Mouse (Mus musculus) spleen, adult 2 months (tissue): ENCODE measurements around the gene Olfr1424. TPM values are rescaled to one million over a fixed set of nuclear protein-coding genes. Genes with fewer than 3 reads are reported as not detected.

Experiments used
- DNase-seq, 2 experiments: peaks; one replicate each; pipeline versions ENCODE4 v3.0.0 to v3.0.0-alpha.2; 2012 to 2021; ENCODE audit warnings: low spot score in 2 of 2, low read depth in 1 of 2
- H3K27ac ChIP-seq: fragments of 200-500 bp; 2 replicates; pipeline ENCODE4 v1.5.1; 2012; ENCODE audit warnings: low read length, inconsistent platforms; ENCODE audit not compliant: insufficient read depth
- H3K27me3 ChIP-seq: fragments of 200-500 bp; 2 replicates; pipeline ENCODE4 v1.6.1; 2012; ENCODE audit warnings: mild to moderate bottlenecking, moderate library complexity, low read length, inconsistent platforms; ENCODE audit not compliant: control insufficient read depth, insufficient read depth
- H3K36me3 ChIP-seq: fragments of 200-500 bp; 2 replicates; pipeline ENCODE4 v1.6.1; 2012; ENCODE audit warnings: mild to moderate bottlenecking, low read length, inconsistent platforms; ENCODE audit not compliant: control insufficient read depth, insufficient read depth
- H3K4me1 ChIP-seq: fragments of 200-500 bp; 2 replicates; pipeline ENCODE4 v1.6.1; 2011; ENCODE audit warnings: inconsistent platforms; ENCODE audit not compliant: control insufficient read depth, insufficient read depth, insufficient read length
- H3K4me3 ChIP-seq: fragments of 200-500 bp; 2 replicates; pipeline ENCODE4 v1.5.1; 2011; ENCODE audit warnings: mild to moderate bottlenecking, inconsistent platforms; ENCODE audit not compliant: insufficient read depth, insufficient read length; ENCODE audit errors: extremely low read depth
- CTCF ChIP-seq: fragments of 200-500 bp; IDR thresholded peaks from 2 replicates; pipeline ENCODE4 v1.5.1; 2011; ENCODE audit warnings: mild to moderate bottlenecking, inconsistent platforms; ENCODE audit not compliant: insufficient read depth, insufficient read length, insufficient replicate concordance; ENCODE audit errors: extremely low read depth
- POLR2A ChIP-seq: fragments of 200-500 bp; IDR thresholded peaks from 2 replicates; pipeline ENCODE4 v1.6.1; 2011; ENCODE audit warnings: low read depth, low read length, inconsistent platforms
- WGBS: fragments of 180-500 bp; shearing (Covaris S2); methylation state at CpG from one replicate; pipeline ENCODE4 v1.1.7; 2018; 5-methylcytosine and 5-hydroxymethylcytosine counted together
- polyA plus RNA-seq: library from polyadenylated mRNA; depleted of rRNA; stranded (reverse); fragments of >200 nt; gene quantifications from 2 replicates; pipeline ENCODE4 v1.2.3, GENCODE M21; 2012; rRNA removed

The Olfr1424 gene
- polyA plus RNA-seq, 1 experiment = not detected

GRCm38 (mm10) chr19:12012615-12013014 lies 49.9 kb downstream of the Olfr1424 start:
- Histone ChIP-seq H3K27ac (no peak overlapping the region), H3K4me1 (no peaks in the 10 kb centered on the region), H3K36me3 (no peaks in the 10 kb centered on the region), H3K27me3 (no peaks in the 10 kb centered on the region), H3K4me3 (peak overlapping the region; percentile 48)
- no peak for TF ChIP-seq CTCF
- TF ChIP-seq POLR2A = no peak
- DNase-seq = no peak
- 1% methylated on average over 10 of the region's 10 CpGs for WGBS

GRCm38 (mm10) chr19:12011560-12012556 lies 50.6 kb downstream of the Olfr1424 start:
- TF ChIP-seq CTCF (peak; percentile 82), POLR2A (no peak)
- WGBS = under 1% methylated on average over 49 of the region's 49 CpGs
- peak; percentile 82 to 86 for DNase-seq

GRCm38 (mm10) chr19:12010916-12011559 lies 51.4 kb downstream of the Olfr1424 start:
- Histone ChIP-seq H3K36me3 (no peaks in the 10 kb centered on the region), H3K4me1 (peaks cover 5% of the 10 kb centered on the region; the same call in 1 of the 2 replicates), H3K4me3 (peak overlapping the region; percentile 75), H3K27ac (peak overlapping the region; percentile 9; the same call in 1 of the 2 replicates), H3K27me3 (no peaks in the 10 kb centered on the region)
- under 1% methylated on average over 26 of the region's 26 CpGs for WGBS
- TF ChIP-seq POLR2A (no peak), CTCF (no peak)
- DNase-seq = peak; percentile 41 to 79

More at GRCm38 (mm10) chr19:12011560-12012556, 50.6 kb downstream of the Olfr1424 start:
- Histone ChIP-seq H3K36me3 (no peaks in the 10 kb centered on the region), H3K27me3 (no peaks in the 10 kb centered on the region), H3K27ac (peak overlapping the region; percentile 65), H3K4me1 (peaks cover 3% of the 10 kb centered on the region; the same call in 1 of the 2 replicates), H3K4me3 (peak overlapping the region; percentile 75)

- H3K36me3 ChIP-seq = no peaks in the 10 kb centered on the region
- TF ChIP-seq CTCF (no peak), POLR2A (no peak)
- peak overlapping the region; percentile 75 for H3K4me3 ChIP-seq
- under 1% methylated on average over 24 of the region's 24 CpGs for WGBS
- H3K4me1 ChIP-seq = peaks cover 5% of the 10 kb centered on the region; the same call in 1 of the 2 replicates
- H3K27ac ChIP-seq = peak overlapping the region; percentile 74
- H3K27me3 ChIP-seq = no peaks in the 10 kb centered on the region
- peak in 1 of 2 experiments; percentile 37 for DNase-seq
Measured at GRCm38 (mm10) chr19:12010281-12010771, 52.2 kb downstream of the Olfr1424 start.

- H3K27me3 ChIP-seq = no peaks in the 10 kb centered on the region
- 4% methylated on average over 24 of the region's 24 CpGs for WGBS
- peaks cover 7% of the 10 kb centered on the region; the same call in 1 of the 2 replicates for H3K4me1 ChIP-seq
- DNase-seq = peak in 1 of 2 experiments; percentile 41
- TF ChIP-seq POLR2A (no peak), CTCF (no peak)
- no peaks in the 10 kb centered on the region for H3K36me3 ChIP-seq
- H3K4me3 ChIP-seq = peak overlapping the region; percentile 75
- peak overlapping the region; percentile 74 for H3K27ac ChIP-seq
Measured at GRCm38 (mm10) chr19:12009501-12010280, 52.8 kb downstream of the Olfr1424 start.

Other genes with a start within 250 kb of the Olfr1424 start
- gene Stx3, start 243.3 kb downstream of the Olfr1424 start, polyA plus RNA-seq = 1.9 and 2.0 TPM in 2 replicates
- not detected in 2 replicates for gene Olfr1417, start 223.5 kb downstream of the Olfr1424 start, polyA plus RNA-seq
- not detected in 2 replicates for gene Olfr1418, start 201.6 kb downstream of the Olfr1424 start, polyA plus RNA-seq
- gene Olfr1419, start 187.6 kb downstream of the Olfr1424 start, polyA plus RNA-seq = not detected in 2 replicates
- gene Olfr1420, start 176.1 kb downstream of the Olfr1424 start, polyA plus RNA-seq = not detected in 2 replicates
- gene Patl1, start 150.3 kb downstream of the Olfr1424 start, polyA plus RNA-seq = 12.6 and 13.7 TPM in 2 replicates
- gene Osbp, start 96.7 kb downstream of the Olfr1424 start, polyA plus RNA-seq = 9.5 and 9.6 TPM in 2 replicates
- not detected in 2 replicates for gene Olfr1423, start 21.4 kb downstream of the Olfr1424 start, polyA plus RNA-seq
- not detected in 2 replicates for gene Olfr1425, start 15.0 kb upstream of the Olfr1424 start, polyA plus RNA-seq
- gene Olfr1426, start 29.3 kb upstream of the Olfr1424 start, polyA plus RNA-seq = not detected in 2 replicates
- gene Olfr1427, start 40.7 kb upstream of the Olfr1424 start, polyA plus RNA-seq = not detected in 2 replicates
- gene Olfr1428, start 53.2 kb upstream of the Olfr1424 start, polyA plus RNA-seq = not detected in 2 replicates
- gene Olfr76, start 60.5 kb upstream of the Olfr1424 start, polyA plus RNA-seq = not detected in 2 replicates
- gene Olfr1555-ps1, start 107.4 kb upstream of the Olfr1424 start, polyA plus RNA-seq = not detected in 2 replicates
- gene Olfr1431, start 138.0 kb upstream of the Olfr1424 start, polyA plus RNA-seq = not detected in 2 replicates
- not detected in 2 replicates for gene Olfr1432, start 169.9 kb upstream of the Olfr1424 start, polyA plus RNA-seq
- gene Olfr262, start 179.0 kb upstream of the Olfr1424 start, polyA plus RNA-seq = not detected in 2 replicates
- not detected in 2 replicates for gene Olfr235, start 198.3 kb upstream of the Olfr1424 start, polyA plus RNA-seq
- not detected in 2 replicates for gene Olfr1434, start 217.2 kb upstream of the Olfr1424 start, polyA plus RNA-seq
- not detected in 2 replicates for gene Olfr1436, start 236.4 kb upstream of the Olfr1424 start, polyA plus RNA-seq